Mouse (Mus musculus): ENCODE results near the gene Nebl.

DNA sequence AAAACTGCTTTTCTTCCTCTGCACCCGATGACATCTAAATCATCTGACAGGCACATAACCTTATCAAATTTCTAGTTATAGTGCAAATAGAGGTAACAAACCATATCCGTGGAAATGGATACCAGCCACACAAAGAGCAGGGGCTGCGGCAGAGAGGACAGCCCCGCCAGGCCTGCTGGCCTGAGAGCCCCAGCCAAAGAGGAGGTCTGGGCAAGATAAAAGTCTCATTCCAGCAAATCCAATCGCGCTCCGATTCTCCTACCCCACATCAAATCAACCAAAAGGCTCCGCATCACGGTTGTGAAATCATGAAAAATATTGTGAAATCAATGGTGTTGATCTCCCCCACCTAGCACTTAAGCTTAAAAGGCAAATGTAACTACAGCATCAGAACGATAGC lies 191.5 kb downstream of the Nebl start:
- TF ChIP-seq POLR2A (IDR thresholded peaks at IDR 0.05; ENCODE audit: control insufficient read depth, extremely low read depth, insufficient read depth, low read length, poor library complexity) (no peak), CTCF (IDR thresholded peaks at IDR 0.05; ENCODE audit: borderline replicate concordance, control insufficient read depth, extremely low read depth, insufficient read depth, low read length, poor library complexity) (no peak)
